In genomic region chr13:111980205-111980595, GRCm38 (mm10) we compare ENCODE assay signal across 12 mouse cellular contexts.
DNase-seq lines count a peak whose midpoint lies in the region; ATAC-seq and TF ChIP-seq lines count a peak whose summit lies in the region.
"Had no signal": no experiment of that assay in that cellular context is flagged by ENCODE, and none has a peak within 500 bp of the region (broad histone marks: within the 10 kb centered on the region; RNA-seq: fewer than 3 reads in every experiment).

No protein-coding gene starts in this region.

- WGBS in thymus, adult 2 months: 67% methylated on average over 12 of the region's 12 CpGs
- WGBS in forebrain, postnatal 0 days: 31% methylated on average over 12 of the region's 12 CpGs

- H3K27ac ChIP-seq in thymus, adult 2 months (ENCODE audit: control insufficient read depth, insufficient read depth, low read length): peak overlapping the region; percentile 50; the same call in 1 of the 2 replicates
- H3K27ac ChIP-seq in forebrain, postnatal 0 days (ENCODE audit: low read depth, low read length): no peak overlapping the region
- H3K27ac ChIP-seq: liver, embryonic 14.5 days had no signal

- H3K9me3 ChIP-seq in forebrain, postnatal 0 days (ENCODE audit: low read length): no peaks in the 10 kb centered on the region

- TF ChIP-seq POLR2A in thymus, adult 2 months (IDR thresholded peaks at IDR 0.05; ENCODE audit: control insufficient read depth, extremely low read depth, insufficient read depth, low read length, poor library complexity): no peak

- intact Hi-C loops in heart, postnatal 14 days (cut with DNase I): no loop called here
- intact Hi-C loops in left cerebral cortex, postnatal 10 days (cut with DNase I): no loop called here

- peak; percentile 65 for ATAC-seq in forebrain, postnatal 0 days

- H3K4me2 ChIP-seq in forebrain, postnatal 0 days (ENCODE audit: low read depth): peak overlapping the region; percentile 23; the same call in 1 of the 2 replicates
- H3K4me2 ChIP-seq: midbrain, embryonic 11.5 days had no signal

- H3K36me3 ChIP-seq in thymus, adult 2 months (ENCODE audit: control insufficient read depth, insufficient read depth, low read length): no peaks in the 10 kb centered on the region
- H3K36me3 ChIP-seq in forebrain, postnatal 0 days (ENCODE audit: insufficient read depth): no peaks in the 10 kb centered on the region

- H3K9ac ChIP-seq in forebrain, postnatal 0 days: no peak overlapping the region
- H3K9ac ChIP-seq: liver, embryonic 14.5 days had no signal

- H3K27me3 ChIP-seq in thymus, adult 2 months (ENCODE audit: control insufficient read depth, insufficient read depth, low read length): no peaks in the 10 kb centered on the region
- no peaks in the 10 kb centered on the region for H3K27me3 ChIP-seq in forebrain, postnatal 0 days (ENCODE audit: insufficient read depth, low read length)

- TF ChIP-seq CTCF in thymus, adult 2 months (IDR thresholded peaks at IDR 0.05; ENCODE audit: borderline replicate concordance, control insufficient read depth, extremely low read depth, insufficient read depth, low read length, poor library complexity): no peak
- no peak for TF ChIP-seq CTCF in forebrain, postnatal 0 days (IDR thresholded peaks at IDR 0.05; ENCODE audit: low read depth)

- no peak overlapping the region for H3K4me3 ChIP-seq in thymus, adult 2 months (ENCODE audit: control insufficient read depth, insufficient read depth, low read length)
- H3K4me3 ChIP-seq in forebrain, postnatal 0 days (ENCODE audit: low read depth, low read length): no peak overlapping the region

- peaks cover 53% of the 10 kb centered on the region for H3K4me1 ChIP-seq in thymus, adult 2 months (replicated peaks; ENCODE audit: control insufficient read depth, insufficient read depth, low read length)
- H3K4me1 ChIP-seq in forebrain, postnatal 0 days (ENCODE audit: insufficient read depth): peaks cover 11% of the 10 kb centered on the region; the same call in 1 of the 2 replicates

- DNase-seq in heart, adult 18-20 months: peak; percentile 22 to 28
- DNase-seq in heart, postnatal 14 days: no peak
- DNase-seq in thymus, adult 2 months: no peak
- no peak for DNase-seq in thymus, adult 18-20 months
- no peak for DNase-seq in forebrain, postnatal 0 days
- no peak for DNase-seq in testis, postnatal 10 days (ENCODE audit: low spot score)
- DNase-seq in adrenal gland, postnatal 14 days: no peak
- no peak for DNase-seq in left cerebral cortex, postnatal 10 days (ENCODE audit: extremely low spot score in 1 of 2, low spot score in 2 of 2)
- DNase-seq: adrenal gland, postnatal 36 days; cerebellum, adult 9-11 months had no signal

Comparison
In these comparisons a context has a peak if more than half of its experiments do, and no peak if none do; other contexts are left out.
1. DNase-seq: peak in heart, adult 18-20 months (2 of 2); none in heart, postnatal 14 days (0 of 2), thymus, adult 2 months (single experiment), thymus, adult 18-20 months (0 of 2), forebrain, postnatal 0 days (single experiment), testis, postnatal 10 days (single experiment), adrenal gland, postnatal 14 days (single experiment) and left cerebral cortex, postnatal 10 days (0 of 2).